Mouse (Mus musculus) ES-E14 (cell line): Measurements from ENCODE around the gene Mchr1.

ENCODE experiments used
- CHD2 ChIP-seq: IDR thresholded peaks from 2 replicates; pipeline ENCODE4 v1.6.1; 2014; ENCODE audit warnings: mild to moderate bottlenecking, low read depth, low read length, inconsistent platforms
- HCFC1 ChIP-seq: IDR thresholded peaks from 2 replicates; pipeline ENCODE4 v1.6.1; 2012; ENCODE audit warnings: low read length, inconsistent platforms, borderline replicate concordance; ENCODE audit not compliant: insufficient read depth
- ZC3H11A ChIP-seq: IDR thresholded peaks from 2 replicates; pipeline ENCODE4 v1.6.1; 2012; ENCODE audit warnings: low read depth, mild to moderate bottlenecking, inconsistent platforms, low read length, borderline replicate concordance
- ZNF384 ChIP-seq: IDR thresholded peaks from 2 replicates; pipeline ENCODE4 v1.6.1; 2012; ENCODE audit warnings: low read depth, low read length, inconsistent platforms

DNA sequence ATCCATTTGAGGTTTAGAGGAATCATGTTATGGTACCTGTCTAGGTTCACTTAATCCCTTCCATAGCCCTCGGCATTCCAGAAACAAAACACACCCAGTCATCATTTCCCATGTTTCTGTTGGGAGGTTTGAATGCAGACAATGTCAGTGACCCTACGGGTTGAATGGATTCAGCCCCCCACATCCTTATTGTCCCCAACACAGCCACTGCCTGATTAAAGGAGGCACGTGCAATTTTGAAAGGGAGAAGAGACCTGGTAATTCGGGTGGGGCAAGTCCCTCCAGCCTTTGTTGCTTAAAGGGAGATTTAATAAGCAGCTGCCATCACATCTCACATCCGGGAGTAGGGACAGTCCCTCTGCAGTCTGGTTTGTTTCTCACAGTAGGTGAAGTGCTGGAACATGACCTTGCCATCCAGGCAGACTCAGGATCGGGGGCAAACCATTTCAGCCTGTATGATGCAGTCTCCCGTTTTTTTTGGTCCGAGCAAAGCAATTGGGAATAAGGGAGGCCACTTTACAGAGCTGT, 18.9 kb downstream of the Mchr1 start:
- TF ChIP-seq HCFC1 (no peak), ZC3H11A (no peak), CHD2 (no peak), ZNF384 (no peak)
